Mouse (Mus musculus): ENCODE results near the gene Gemin6.
"Not testable (repeated sequence)": the region's sequence is repeated elsewhere in the genome, so short reads cannot be mapped to it uniquely, and the experiment has no call there.

The Gemin6 gene

DNA sequence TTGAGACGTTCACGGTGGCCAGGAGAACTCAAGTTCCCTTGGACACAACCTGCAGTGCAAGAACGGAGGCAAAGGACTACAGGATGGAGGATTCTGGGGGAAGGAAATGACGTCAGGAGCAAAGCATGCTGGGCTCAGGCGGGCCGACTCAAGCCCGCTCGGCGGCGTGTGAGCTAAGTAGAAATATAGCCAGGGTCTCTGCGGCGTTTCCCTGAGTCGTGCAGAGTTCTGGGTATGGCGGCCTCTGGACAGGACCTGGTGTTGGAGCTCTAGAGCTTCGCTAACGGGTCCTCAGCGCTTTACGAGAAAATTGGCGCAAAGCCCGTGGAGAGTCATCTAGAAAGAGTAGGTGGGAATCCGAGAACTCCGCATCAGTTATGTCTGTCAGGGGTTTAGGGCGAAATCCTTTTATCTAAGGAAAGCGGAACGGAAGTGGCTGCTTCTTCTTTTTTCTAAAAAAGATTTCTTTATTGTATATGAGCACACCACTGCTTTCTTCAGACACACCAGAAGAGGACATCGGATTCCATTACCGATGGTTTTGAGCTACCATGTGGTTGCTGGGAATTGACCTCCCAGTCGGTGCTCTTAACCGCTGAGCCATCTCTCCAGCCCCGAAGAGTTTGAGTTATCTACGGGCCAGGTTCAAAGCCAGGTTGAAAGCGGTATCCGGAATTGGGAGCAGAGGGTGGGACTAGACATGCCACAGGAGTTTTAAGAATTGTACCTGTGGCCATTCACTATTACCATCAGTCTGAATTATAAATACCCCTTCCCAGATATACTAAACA lies at the start of gene Gemin6:
Gene Gemin6, plus strand, starts transcription at position 116 of the 791 bp plus-strand sequence.
- peak; percentile 90 for DNase-seq (ENCODE audit: extremely low read depth, low read depth)

DNA sequence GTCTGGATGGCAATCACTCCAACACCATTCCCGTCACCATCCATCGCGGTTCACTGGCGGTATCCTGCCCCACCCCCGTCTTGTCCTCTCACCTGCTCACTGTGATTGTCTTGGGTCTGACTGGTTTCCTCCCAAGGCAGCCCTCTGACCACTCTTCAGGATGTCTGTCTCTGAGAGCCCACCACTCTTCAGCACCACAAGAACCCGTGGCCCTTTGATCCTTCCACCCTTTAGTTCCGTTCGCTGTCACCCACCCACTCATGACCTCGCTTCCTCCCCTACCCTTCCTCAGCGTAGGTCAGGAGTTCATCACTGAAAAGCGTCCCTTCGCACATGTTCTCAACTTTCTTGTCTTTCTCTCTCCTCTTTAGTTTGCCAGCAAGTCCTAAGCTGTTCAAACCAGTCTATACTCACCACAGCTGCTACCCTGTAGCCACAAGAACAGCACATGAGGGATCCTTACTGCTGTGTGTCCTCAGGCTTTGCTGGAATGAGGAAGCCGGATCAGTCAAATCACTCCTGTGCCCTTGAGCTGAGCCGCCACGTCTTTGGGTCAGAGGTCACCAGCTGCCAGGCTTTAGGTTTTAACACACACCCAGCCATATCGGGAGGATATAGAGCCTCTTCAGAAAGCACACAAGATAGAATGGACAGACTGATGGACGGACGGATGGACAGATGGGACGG lies 49.4 kb upstream of the Gemin6 start:
- no peak for DNase-seq (ENCODE audit: extremely low read depth, low read depth)

DNA sequence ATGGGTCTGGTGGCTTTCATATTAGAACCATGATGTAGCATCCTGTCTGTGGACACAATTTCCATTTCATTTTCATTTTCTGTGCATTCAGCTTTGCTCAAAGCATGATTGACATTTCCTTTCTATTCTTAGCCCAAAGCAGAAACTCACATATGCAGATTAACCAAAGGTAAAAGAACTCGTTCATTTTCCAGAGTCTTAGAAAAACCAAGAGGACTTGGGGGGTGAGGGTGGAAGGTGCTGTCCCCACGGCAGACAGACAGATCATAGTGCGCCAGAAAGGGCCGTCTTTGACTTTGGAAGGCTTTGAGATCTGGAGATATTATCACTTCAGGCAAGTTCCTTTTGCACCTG lies 48.9 kb upstream of the Gemin6 start:
- DNase-seq (ENCODE audit: extremely low read depth, low read depth) = no peak

DNA sequence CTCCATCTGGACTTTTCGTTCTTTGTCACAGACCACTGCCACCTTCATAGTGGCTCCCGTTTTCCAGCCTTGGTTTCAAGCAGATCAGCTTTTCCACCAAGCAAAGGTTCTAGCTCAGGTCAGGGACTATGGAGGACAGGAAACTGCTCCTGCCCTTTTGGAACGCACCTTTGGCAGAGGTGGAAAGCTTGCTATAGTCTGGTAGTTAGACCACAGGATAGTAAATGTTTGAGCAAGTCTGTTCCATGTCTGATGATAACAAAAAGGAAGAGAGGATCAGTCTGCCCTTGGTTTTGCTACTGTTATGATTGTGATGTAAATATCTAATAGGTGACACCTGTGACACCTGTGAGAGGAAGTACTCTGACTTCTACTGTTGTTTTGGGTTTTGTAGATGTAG lies 48.3 kb upstream of the Gemin6 start:
- no peak for DNase-seq (ENCODE audit: extremely low read depth, low read depth)

DNA sequence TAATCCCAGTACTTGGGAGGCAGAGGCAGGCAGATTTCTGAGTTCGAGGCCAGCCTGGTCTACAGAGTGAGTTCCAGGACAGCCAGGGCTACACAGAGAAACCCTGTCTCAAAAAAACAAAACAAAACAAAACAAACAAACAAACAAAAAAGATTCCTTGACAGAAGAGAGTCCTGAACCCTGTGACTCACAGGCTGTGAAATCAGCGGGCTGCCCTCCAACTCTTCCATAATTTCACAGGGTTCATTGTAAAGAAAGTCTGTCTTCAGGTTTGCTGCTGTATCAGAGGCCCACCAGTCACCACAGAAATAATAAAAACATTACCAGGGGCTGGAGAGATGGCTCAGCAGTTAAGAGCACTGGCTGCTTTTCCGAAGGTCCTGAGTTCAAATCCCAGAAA lies 45.4 kb upstream of the Gemin6 start:
- DNase-seq (ENCODE audit: extremely low read depth, low read depth) = not testable (repeated sequence)

DNA sequence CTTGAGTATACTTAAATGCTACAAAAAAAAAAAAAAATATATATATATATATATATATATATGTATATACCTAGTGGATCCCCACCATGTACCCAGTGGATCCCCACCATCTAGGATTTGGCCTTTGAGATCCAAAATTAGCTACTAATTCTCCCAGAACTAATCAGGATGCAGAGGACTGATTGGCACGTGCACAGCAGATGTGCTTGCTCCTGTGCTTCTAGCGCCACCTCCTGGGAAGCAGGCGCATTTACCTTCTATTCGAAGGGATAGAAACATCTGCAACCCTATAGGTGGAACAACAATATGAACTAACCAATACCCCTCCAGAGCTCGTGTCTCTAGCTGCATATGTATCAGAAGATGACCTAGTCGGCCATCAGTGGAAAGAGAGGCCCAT lies 44.3 kb upstream of the Gemin6 start:
- peak; percentile 62 for DNase-seq (ENCODE audit: extremely low read depth, low read depth)

DNA sequence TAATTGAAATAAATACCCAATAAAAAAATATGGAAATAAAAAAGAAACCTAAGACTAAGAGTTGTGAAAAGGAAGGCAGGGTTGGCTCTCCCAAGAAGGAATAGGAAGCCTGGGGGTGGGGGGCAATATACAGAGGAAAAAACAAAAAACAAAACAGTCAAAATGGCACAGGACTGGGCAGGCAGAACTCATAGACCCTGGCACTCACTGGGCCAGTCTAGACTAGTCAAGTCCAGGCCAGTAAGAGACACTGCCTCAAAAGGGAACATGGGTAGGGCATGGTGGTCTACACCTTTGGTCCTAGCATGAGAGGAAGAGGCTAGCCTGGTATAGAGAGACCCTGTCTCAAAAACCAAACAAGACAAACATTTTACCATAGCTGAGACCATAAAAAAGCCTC lies 43.8 kb upstream of the Gemin6 start:
- no peak for DNase-seq (ENCODE audit: extremely low read depth, low read depth)

DNA sequence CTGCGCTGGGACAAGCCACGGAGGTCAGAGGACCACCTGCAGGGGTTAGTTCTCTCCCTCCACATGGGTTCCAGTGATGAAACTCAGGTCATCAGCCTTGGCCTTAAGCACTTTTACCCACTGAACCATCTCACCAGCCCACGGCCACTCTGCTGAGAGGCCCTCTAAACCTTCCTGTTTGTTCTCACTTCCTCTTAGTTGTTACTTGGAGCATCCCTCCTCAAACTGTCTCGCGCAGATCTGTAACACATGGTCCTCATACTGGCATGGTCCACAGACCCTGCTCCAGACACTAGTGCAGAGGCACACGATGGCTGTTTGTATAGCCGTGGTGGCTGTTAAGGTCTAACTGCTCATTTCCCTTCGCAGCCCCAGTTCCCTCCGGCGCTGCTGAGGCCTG lies 40.6 kb upstream of the Gemin6 start:
- DNase-seq (ENCODE audit: extremely low read depth, low read depth) = no peak

DNA sequence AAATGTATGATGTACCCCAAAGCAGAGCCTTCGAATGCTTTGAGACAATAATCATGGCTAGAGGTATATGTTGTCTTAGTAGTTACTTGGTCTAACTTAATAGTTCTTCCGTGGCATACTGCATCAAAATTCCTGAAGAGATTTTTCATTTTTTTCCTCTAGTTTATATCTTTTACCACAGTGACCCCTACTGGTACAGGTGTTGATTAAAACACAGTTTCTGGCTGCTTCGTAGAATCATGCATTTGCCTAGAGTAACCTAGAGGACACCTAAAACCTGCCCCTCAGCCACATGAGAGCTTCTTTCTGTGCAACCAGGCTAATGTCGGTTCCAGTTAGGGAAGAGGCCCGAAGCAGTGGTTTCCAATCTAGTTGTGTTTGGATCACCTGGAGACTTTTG lies 31.2 kb upstream of the Gemin6 start:
- DNase-seq (ENCODE audit: extremely low read depth, low read depth) = no peak

DNA sequence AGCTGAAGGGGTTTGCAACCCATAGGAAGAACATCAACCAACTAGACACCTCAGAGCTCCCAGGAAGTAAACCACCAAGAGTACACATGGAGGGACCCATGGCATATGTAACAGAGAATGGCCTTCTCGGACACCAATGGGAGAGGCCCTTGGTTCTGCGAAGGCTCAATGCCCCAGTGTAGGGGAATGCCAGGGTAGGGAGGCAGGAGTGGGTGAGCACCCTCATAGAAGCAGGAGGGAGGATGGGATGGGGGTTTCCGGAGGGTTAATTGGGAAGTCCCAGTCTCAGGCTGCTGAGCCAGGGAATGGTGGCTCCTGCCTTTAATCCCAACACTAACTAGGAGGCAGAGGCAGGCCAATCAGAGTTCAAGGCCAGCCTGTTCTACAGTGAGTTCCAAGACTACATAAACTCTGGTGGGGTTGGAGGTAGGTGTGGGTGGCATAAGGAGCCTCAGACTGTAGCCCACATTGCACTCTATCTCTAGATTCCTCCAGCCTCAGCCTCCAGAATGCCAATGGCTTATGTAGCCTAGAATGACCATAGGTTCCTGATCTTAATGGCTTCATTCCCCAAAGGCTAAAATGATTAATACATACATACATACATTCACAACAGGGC lies 25.0 kb upstream of the Gemin6 start:
- DNase-seq (ENCODE audit: extremely low read depth, low read depth) = no peak

DNA sequence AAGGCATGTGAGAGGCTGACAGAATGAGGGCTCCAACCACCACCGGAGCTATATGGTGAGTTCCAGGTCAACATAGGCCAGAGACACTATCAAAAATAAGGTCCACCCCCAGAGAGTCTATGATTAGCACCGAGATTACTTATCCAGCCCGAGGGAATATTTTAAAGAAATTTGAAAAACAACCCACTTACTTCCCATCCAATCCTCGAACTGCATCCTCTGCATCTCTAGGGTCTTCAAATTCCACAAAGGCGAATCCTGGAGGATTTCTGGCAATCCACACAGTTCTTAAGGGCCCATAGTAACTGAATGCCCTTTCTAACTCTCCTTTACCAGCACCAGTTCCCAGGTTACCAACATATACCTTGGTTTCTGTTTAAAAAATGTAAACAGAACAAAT lies 18.6 kb upstream of the Gemin6 start:
- no peak for DNase-seq (ENCODE audit: extremely low read depth, low read depth)

DNA sequence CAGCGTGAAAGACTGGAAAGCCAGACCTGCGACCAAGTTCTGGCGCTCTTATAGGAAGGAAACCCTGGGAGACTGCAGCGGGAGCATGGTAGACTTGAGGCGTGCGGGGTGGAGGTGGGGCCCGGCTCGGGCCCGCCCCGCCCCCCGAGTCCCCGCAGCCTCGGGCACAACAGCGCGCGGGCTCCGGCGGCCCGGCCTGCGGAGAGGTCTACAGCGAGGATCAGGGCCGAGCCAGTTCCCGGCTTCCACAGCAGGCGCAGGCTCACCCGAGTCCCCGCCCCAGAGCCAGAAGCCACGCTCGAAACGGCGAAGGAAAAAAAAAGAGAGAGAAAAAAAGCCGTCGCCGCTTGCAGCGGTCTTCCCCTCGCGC lies 18.0 kb upstream of the Gemin6 start:
- no peak for DNase-seq (ENCODE audit: extremely low read depth, low read depth)

DNA sequence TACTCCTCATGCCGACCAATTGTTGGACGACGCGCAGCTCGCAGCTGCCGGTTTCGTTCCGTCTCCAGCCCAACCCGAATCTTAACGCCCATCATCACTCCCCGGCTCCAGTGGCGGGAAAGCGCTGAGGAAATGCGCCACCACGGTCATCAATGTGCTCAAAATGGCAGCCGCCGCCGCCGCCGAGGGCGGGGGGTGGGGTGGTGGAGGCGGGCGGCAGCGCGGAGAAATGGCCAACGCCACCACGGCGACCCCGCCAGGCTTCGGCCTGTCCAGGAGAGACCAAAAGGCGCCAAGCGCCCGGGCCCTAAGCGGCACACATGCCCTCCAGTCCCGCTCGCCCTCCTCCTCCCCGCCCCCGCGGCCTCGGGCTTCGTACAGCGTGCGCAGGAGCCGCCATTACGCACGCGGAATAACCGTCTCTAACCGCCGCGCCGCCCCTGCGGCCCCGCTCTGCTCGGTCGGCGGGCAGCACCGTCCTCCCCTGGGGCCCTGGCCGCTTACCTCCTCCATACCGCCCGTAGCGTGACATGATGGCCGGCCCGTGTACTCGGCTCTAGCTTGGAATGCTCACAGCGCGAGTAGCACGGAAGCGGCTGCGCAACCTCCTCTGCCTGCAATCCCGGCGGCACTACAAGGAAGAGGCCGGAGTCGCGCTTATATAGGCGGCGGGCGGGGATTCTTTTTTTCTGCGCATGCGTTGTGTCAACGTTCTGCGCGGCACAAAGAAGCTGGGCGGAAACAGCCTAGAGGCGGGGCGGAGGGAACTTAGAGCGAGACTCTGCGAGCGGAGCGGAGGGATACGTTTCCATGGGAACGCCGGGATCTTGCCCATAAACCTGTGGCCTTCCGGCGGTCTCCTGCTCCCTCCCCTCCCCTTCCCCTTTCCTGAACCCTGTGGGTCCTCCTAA lies 17.3 kb upstream of the Gemin6 start, which contains the start of the genes Srsf7 and Ttc39d:
Gene Srsf7, minus strand, starts transcription at position 637 of the 911 bp plus-strand sequence.
Gene Ttc39d, plus strand, starts transcription at position 790 of the 911 bp plus-strand sequence.
- peak; percentile 96 for DNase-seq (ENCODE audit: extremely low read depth, low read depth)

DNA sequence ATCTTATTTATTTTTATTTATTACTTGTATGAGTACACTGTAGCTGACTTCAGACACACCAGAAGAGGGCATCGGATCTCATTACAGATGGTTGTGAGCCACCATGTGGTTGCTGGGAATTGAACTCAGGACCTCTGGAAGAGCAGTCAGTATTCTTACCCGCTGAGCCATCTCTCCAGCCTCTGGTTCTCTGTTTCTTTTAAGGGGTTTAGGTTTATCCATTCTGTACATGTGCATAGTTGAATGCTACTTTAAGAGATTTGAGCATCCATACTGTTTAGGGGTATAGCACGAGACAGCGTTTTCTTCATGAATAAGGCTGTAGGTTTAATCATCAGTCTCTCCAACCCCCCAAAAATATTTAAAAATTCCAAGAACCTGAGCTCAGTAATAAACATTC lies 10.2 kb upstream of the Gemin6 start:
- DNase-seq (ENCODE audit: extremely low read depth, low read depth) = not testable (repeated sequence)

DNA sequence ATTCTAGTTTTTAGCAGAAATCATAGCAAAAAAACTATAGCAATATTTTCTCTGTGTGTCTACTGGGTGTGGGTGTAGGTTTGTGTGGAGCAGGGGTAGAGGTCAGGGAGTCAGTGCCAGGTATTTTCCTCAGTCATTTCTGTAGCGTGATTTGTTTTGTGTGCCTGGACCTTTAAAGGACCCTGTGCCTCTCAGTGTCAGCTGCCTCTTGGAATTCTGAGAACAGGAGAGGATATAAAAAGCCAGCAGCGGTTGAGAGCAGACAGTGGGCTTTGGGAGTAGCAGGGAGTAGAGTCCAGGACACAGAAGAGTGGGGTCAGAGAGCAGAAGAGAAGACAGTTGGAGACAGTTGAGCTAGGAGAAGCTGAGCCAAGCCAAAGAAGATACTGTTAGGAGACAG lies 4.1 kb upstream of the Gemin6 start:
- no peak for DNase-seq (ENCODE audit: extremely low read depth, low read depth)

DNA sequence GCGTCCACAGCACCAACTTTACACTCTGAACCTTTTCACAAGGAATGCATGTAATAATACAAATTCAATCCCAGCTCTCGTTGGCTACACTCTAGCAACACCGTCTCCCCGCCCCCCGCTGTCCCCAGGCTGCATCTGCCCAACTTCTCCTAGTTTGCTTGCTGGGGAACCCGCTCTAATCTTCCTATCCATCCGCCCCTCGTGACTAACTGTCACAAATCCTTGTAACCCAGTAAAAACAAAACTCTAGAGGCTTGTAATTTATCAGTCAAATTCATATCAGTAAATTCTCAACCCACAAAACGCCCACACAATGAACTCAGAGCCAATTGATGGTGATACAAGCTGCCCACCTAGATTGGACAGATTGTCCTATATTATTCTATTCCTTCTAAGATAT lies 3.0 kb upstream of the Gemin6 start:
- DNase-seq (ENCODE audit: extremely low read depth, low read depth) = no peak

DNA sequence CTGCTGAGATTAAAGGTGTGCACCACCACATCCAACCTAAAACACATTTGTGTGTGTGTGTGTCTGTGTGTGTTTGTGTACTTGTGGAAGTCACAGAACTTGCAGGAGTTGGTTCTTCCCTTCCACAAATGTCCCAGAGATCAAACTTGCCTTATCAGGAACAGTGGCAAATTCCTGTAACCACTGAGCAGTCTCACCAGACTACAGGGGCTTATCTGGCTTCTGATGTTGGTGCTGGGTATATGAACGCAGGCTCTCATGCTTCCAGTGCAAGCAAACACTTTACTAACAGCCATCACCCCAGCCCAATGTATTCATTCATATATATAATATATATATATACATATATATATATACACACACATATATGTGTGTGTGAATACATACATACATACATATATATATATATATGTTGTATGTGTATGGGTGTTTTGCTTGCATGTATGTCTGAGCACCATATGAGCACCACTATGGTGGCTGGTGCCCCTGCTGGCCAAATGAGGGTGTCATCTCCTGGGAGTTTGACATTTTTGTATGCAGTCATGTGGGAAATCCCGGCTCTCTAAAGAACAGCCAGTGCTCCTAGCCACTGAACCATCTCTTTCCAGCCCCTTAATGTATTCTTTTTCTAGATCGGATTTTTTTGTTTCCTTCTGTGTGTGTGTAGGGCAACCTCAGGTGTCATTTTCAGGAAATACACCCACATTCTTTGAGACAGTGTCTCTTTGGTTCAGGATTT lies 2.2 kb upstream of the Gemin6 start:
- no peak for DNase-seq (ENCODE audit: extremely low read depth, low read depth)

DNA sequence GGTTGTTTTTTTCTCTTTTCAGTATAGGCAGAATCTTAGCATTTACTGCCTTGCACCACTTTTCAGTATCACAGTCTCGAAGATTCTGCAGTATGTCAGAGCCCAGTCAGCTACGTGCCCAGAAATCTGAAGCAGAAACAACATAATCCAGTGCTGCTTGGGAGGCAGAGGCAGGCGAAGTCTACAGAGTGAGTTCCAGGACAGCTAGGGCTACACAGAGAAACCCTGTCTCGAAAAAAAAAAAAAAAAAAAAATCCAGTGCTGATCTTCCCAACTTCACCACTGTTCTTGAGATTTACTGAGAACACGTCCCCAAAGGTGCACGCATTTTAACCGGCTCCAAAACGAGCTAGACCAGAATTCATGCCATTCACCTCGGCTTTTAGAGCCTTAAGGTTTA lies 412 bp upstream of the Gemin6 start:
- no peak for DNase-seq (ENCODE audit: extremely low read depth, low read depth)

DNA sequence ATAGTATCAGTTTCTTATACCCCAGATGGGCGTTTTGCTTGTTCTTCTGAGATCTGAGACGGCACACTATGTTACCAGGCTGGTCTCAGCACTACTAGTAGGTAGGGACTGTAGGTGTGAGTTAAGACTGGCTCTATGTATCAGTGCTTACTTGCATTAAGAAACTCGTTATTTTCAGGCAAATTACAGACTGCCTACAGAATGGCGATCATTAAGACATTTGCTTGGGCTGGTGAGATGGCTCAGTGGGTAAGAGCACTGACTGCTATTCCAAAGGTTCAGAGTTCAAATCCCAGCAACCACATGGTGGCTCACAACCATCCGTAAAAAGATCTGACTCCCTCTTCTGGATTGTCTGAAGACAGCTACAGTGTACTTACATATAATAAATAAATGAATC lies 901 bp downstream of the Gemin6 start:
- not testable (repeated sequence) for DNase-seq (ENCODE audit: extremely low read depth, low read depth)

DNA sequence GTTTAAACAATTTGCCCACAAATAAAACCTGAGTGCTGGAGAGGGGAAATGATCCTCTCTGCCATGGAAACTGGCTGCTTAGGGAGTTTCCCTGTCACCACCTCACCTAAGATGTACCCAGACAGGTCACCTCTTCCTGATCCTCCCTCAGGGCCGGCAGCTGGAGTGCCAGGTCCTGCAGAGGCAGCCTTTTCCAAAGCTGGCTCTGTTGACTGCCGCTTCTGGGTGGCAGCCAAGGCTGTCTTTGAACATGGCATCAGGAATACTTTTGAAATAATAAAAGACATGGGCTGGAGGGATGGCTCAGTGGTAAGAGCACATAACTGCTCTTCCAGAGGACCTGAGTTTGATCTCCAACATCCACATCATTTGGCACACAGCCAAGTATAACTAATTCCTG lies 5.2 kb downstream of the Gemin6 start:
- no peak for DNase-seq (ENCODE audit: extremely low read depth, low read depth)

DNA sequence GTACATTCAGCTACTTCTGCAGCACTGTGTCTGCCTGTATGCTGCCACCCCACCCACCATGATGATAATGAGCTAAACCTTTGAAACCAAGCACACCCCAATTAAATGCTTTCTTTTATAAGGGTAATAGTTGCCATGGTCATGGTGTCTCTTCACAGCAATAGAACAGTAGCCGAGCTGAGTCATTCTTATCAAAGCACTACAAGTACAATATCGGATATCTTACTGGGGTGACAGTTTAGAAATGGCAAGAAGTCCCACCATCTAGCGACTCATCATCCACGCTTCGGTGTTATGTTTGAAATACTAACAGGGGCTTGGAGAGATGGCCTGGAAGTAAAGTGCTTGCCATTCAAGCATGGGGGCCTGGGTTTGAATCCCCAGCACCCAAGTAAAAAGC lies 9.6 kb downstream of the Gemin6 start:
- no peak for DNase-seq (ENCODE audit: extremely low read depth, low read depth)
